9 mouse cellular contexts compared by ENCODE assay signal in the genomic region with DNA sequence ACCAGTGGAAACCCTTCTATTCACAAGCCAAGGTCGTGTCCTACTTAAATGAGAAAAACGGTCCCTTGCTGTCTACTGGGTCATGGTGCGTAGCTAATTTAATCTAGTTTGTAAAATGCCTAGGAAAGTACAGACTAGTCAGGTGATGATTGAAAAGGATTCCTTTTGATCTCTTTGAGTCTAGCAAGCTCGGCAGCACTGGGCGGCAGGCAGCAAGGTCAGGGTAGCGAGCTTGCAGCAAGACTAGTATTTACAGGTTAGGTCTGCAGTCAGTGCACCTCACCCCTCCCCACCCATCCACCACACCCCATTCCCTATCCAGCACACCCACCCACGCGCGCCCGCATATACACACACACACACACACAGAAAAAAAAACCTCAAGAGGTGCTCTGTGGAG. TPM values are rescaled to one million over a fixed set of nuclear protein-coding genes. Genes with fewer than 3 reads are reported as not detected.
DNase-seq lines count a peak whose midpoint lies in the region; ATAC-seq and TF ChIP-seq lines count a peak whose summit lies in the region.
"Had no signal": no experiment of that assay in that cellular context is flagged by ENCODE, and none has a peak within 500 bp of the region (broad histone marks: within the 10 kb centered on the region; RNA-seq: fewer than 3 reads in every experiment).

No protein-coding gene starts in this region.

- H3K4me2 ChIP-seq in heart, embryonic 12.5 days: peak overlapping the region; percentile 97
- peak overlapping the region; percentile 86 for H3K4me2 ChIP-seq in embryonic facial prominence, embryonic 15.5 days (replicated peaks)

- TF ChIP-seq POLR2A in liver, adult 2 months (IDR thresholded peaks at IDR 0.05; ENCODE audit: extremely low read depth, insufficient read depth, low read length): no peak

- peaks cover 33% of the 10 kb centered on the region for H3K4me1 ChIP-seq in heart, embryonic 12.5 days (replicated peaks)
- H3K4me1 ChIP-seq in embryonic facial prominence, embryonic 15.5 days: peaks cover 37% of the 10 kb centered on the region
- H3K4me1 ChIP-seq in liver, adult 2 months (ENCODE audit: control insufficient read depth, insufficient read depth, low read length): peaks cover 16% of the 10 kb centered on the region

- no peaks in the 10 kb centered on the region for H3K79me2 ChIP-seq in liver, adult 2 months (ENCODE audit: control insufficient read depth, insufficient read depth, low read length)

- no peak overlapping the region for H3K27ac ChIP-seq in heart, embryonic 12.5 days (ENCODE audit: poor library complexity, severe bottlenecking)
- no peak overlapping the region for H3K27ac ChIP-seq in embryonic facial prominence, embryonic 15.5 days (replicated peaks)
- peak overlapping the region; percentile 99 for H3K27ac ChIP-seq in liver, adult 2 months (replicated peaks; ENCODE audit: insufficient read depth, low read depth, low read length)

- DNase-seq in heart, adult 11 months: no peak
- peak; percentile 32 for DNase-seq in CD4-positive helper T cell, adult 2 months (ENCODE audit: low read depth, low spot score)
- peak; percentile 67 for DNase-seq in liver, adult 2 months (ENCODE audit: extremely low read depth, low read depth, low spot score)
- DNase-seq in natural killer cell, adult 2 months (ENCODE audit: low spot score in 2 of 2): no peak
- DNase-seq in urinary bladder, adult 2 months (ENCODE audit: low spot score): no peak

- no peaks in the 10 kb centered on the region for H3K9me3 ChIP-seq in heart, embryonic 12.5 days (replicated peaks)
- H3K9me3 ChIP-seq in embryonic facial prominence, embryonic 15.5 days (replicated peaks): no peaks in the 10 kb centered on the region

- H3K36me3 ChIP-seq in heart, embryonic 12.5 days: no peaks in the 10 kb centered on the region
- H3K36me3 ChIP-seq in embryonic facial prominence, embryonic 15.5 days: no peaks in the 10 kb centered on the region
- H3K36me3 ChIP-seq in liver, adult 2 months (ENCODE audit: control insufficient read depth, insufficient read depth, low read length): no peaks in the 10 kb centered on the region

- WGBS in heart, embryonic 12.5 days: 59% methylated on average over 10 of the region's 10 CpGs
- 51% methylated on average over 10 of the region's 10 CpGs for WGBS in embryonic facial prominence, embryonic 15.5 days
- WGBS in liver, adult 2 months: 35% methylated on average over 10 of the region's 10 CpGs

- no peak overlapping the region; the same call in 1 of the 2 replicates for H3K4me3 ChIP-seq in heart, embryonic 12.5 days
- H3K4me3 ChIP-seq in embryonic facial prominence, embryonic 15.5 days (replicated peaks): no peak overlapping the region
- H3K4me3 ChIP-seq in liver, adult 2 months (ENCODE audit: insufficient read depth, low read depth, low read length): peak overlapping the region; percentile 80

- H3K27me3 ChIP-seq in heart, embryonic 12.5 days (replicated peaks): no peaks in the 10 kb centered on the region
- H3K27me3 ChIP-seq in embryonic facial prominence, embryonic 15.5 days: no peaks in the 10 kb centered on the region
- no peaks in the 10 kb centered on the region for H3K27me3 ChIP-seq in liver, adult 2 months (ENCODE audit: control insufficient read depth, insufficient read depth, low read length)

- no peak for ATAC-seq in heart, embryonic 12.5 days (ENCODE audit: insufficient number of reproducible peaks, low FRiP score)
- no peak for ATAC-seq in embryonic facial prominence, embryonic 15.5 days (ENCODE audit: insufficient number of reproducible peaks, low FRiP score, low TSS enrichment, low read depth)
- ATAC-seq in erythroblast, adult 5-6 weeks (replicated peaks; ENCODE audit: low FRiP score, poor library complexity, severe bottlenecking): no peak

- TF ChIP-seq CTCF in liver, adult 2 months (IDR thresholded peaks at IDR 0.05; ENCODE audit: low read depth, low read length): no peak

- H3K9ac ChIP-seq in heart, embryonic 12.5 days: no peak overlapping the region
- no peak overlapping the region for H3K9ac ChIP-seq in embryonic facial prominence, embryonic 15.5 days
- H3K9ac ChIP-seq in liver, adult 2 months (ENCODE audit: low read depth, low read length): peak overlapping the region; percentile 92

RNA-seq across cellular contexts. Expression of gene Katnal1, which starts 31.1 kb away (rescaled TPM):
- polyA plus RNA-seq in heart, embryonic 12.5 days (2016; fragmentation: Nextera tagmentation; extraction: Ambion mirVana): 17.1 and 19.2 TPM in 2 replicates
- polyA plus RNA-seq in embryonic facial prominence, embryonic 15.5 days (2015; fragmentation: Nextera tagmentation; extraction: Ambion mirVana): 13.7 and 15.8 TPM in 2 replicates
- 3.9 and 4.2 TPM in 2 replicates for total RNA-seq in liver, adult 2 months (2014; rRNA removed)
- 1.5 and 2.0 TPM in 2 replicates for polyA plus RNA-seq in liver, adult 2 months (2012; rRNA removed)
- 4.0 and 4.6 TPM in 2 replicates for total RNA-seq in erythroblast, adult 5-6 weeks (2015; ENCODE audit: low replicate concordance)
- 9.1 and 10.4 TPM in 2 replicates for total RNA-seq in erythroblast, adult 5-6 weeks (2017; ENCODE audit: low replicate concordance)
- 6.3 and 7.8 TPM in 2 replicates for polyA plus RNA-seq in urinary bladder, adult 2 months (2012; rRNA removed)

RNA-seq across cellular contexts. Expression of gene Gm42791, which starts 34.7 kb away (rescaled TPM):
- 0.45 TPM in 1 of 2 replicates, not detected in the other for polyA plus RNA-seq in heart, embryonic 12.5 days (2016; fragmentation: Nextera tagmentation; extraction: Ambion mirVana)
- 1.6 and 2.3 TPM in 2 replicates for polyA plus RNA-seq in embryonic facial prominence, embryonic 15.5 days (2015; fragmentation: Nextera tagmentation; extraction: Ambion mirVana)
- not detected in 2 replicates for total RNA-seq in liver, adult 2 months (2014; rRNA removed)
- not detected in 2 replicates for polyA plus RNA-seq in liver, adult 2 months (2012; rRNA removed)
- total RNA-seq in erythroblast, adult 5-6 weeks (2015; ENCODE audit: low replicate concordance): 1.9 TPM in 1 of 2 replicates, not detected in the other
- 14.2 TPM in 1 of 2 replicates, not detected in the other for total RNA-seq in erythroblast, adult 5-6 weeks (2017; ENCODE audit: low replicate concordance)
- polyA plus RNA-seq in urinary bladder, adult 2 months (2012; rRNA removed): not detected in 2 replicates
- total RNA-seq: megakaryocyte, adult 5-6 weeks had no signal

Comparison
In these comparisons a context has a peak if more than half of its experiments do, and no peak if none do; other contexts are left out.
1. DNase-seq: peak in CD4-positive helper T cell, adult 2 months (single experiment) and liver, adult 2 months (single experiment); none in heart, adult 11 months (single experiment), natural killer cell, adult 2 months (0 of 2) and urinary bladder, adult 2 months (single experiment).